Mouse (Mus musculus) embryo, embryonic 9.5 days (tissue): Measurements from ENCODE around the gene Dhx36.

Experiments used
- DNase-seq: peaks from one replicate; pipeline ENCODE4 v3.0.0-alpha.2; 2017; ENCODE audit errors: extremely low spot score

Gene Dhx36

GRCm38 (mm10) chr3:62506488-62507205 lies at the start of gene Dhx36:
TSS of gene Dhx36 (minus strand) at chr3:62507004.
- peak; percentile 93 for DNase-seq

DNA sequence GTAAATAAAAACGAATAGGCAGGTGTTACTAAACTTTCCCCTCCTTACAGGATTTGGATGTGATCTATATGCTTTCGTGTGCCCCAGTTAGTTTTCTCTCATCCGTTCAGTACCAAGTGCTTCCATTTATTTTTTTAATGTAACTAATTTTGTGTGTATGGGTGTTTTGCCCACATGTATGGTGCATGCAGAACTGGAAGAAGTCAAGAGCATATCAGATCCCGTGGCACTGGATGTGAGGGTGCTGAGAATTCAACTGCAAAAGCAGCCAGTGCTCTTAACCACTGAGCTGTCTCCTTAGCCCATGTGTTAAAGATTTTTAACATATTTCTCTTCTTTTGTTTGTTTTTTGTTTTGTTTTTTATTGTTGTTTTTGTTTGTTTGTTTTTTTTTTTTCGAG lies 20.8 kb upstream of the Dhx36 start:
- DNase-seq = no peak

GRCm38 (mm10) chr3:62527160-62527559 lies 20.4 kb upstream of the Dhx36 start:
- no peak for DNase-seq

- no peak for DNase-seq
Observed at GRCm38 (mm10) chr3:62507206-62507647, 423 bp upstream of the Dhx36 start.

GRCm38 (mm10) chr3:62505166-62505900 lies 1.5 kb downstream of the Dhx36 start:
- no peak for DNase-seq

- DNase-seq = no peak
Observed at GRCm38 (mm10) chr3:62499327-62499726, 7.5 kb downstream of the Dhx36 start.

- no peak for DNase-seq
Observed at GRCm38 (mm10) chr3:62492568-62492967, 14.2 kb downstream of the Dhx36 start.

GRCm38 (mm10) chr3:62484340-62484739 lies 22.5 kb downstream of the Dhx36 start:
- no peak for DNase-seq

GRCm38 (mm10) chr3:62470179-62470578 lies 36.6 kb downstream of the Dhx36 start:
- DNase-seq = no peak

GRCm38 (mm10) chr3:62464276-62464675 lies 42.5 kb downstream of the Dhx36 start:
- no peak for DNase-seq

GRCm38 (mm10) chr3:62459483-62459882 lies 47.3 kb downstream of the Dhx36 start:
- no peak for DNase-seq

DNA sequence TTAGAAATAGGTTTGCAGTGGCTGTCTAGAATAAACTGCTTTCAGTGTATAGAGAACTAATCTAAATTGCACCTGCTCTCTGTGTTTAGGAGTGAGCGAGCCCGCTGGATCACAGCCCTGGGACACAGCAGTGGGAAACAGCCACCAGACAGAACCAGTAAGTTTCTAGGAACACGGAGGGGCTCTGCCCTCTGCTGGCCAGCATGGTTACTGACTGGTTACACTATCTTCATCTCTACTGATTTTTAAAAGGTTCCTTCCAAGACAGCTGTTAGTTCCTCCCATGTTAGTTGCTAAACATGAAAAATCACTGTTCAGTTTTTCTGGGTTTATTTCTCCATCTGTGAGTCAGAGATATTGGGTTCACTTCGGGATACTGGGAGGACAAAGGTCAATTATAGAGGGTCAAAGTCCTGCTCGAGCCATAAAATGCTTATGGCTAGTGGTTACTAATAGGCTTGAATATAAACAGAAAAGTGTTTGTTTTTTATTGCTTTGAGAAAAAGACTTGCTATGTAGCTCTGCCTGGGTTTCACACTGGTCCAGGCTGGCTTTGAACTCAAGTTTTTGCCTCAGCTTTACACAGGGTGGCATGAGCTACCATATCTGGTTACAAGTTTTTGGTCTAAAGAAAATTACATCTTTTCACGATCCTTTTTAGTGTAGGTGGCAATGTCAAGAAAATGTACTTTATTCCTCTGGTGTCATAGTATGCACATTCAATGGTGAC lies 48.4 kb downstream of the Dhx36 start:
- peak; percentile 53 for DNase-seq

- no peak for DNase-seq
Observed at GRCm38 (mm10) chr3:62455854-62456253, 51.0 kb downstream of the Dhx36 start.

- no peak for DNase-seq
Observed at GRCm38 (mm10) chr3:62454096-62454495, 52.7 kb downstream of the Dhx36 start.

- DNase-seq = no peak
Observed at GRCm38 (mm10) chr3:62452961-62453360, 53.8 kb downstream of the Dhx36 start.

DNA sequence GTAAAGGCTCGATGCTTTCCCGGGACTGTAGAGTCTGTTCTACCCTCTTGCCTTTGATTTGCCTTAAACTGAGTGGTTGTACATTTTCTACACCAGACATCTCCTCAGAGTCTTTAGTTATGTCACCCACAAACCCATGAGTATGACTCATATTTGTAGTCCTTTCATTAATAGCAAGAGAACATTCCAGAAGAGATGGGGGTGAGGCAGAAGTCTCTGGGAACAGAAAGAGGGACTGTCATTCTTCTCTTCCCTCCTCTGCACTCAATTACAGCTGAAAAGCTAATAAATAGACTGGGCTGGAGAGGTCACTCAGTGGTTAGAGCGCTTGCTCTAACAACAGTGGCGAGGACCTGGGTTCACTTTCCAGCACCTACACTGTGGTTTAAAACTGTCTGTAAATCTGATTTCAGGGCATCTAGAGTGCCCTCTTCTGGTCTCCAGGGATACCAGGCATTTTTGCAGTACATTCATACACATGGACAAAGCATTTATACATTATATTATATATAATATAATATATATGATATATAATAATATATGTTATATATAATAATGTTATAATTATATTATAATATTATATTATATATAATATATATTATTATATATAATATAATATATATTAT lies 56.8 kb downstream of the Dhx36 start:
- DNase-seq = no peak

GRCm38 (mm10) chr3:62447151-62447550 lies 59.7 kb downstream of the Dhx36 start:
- DNase-seq = no peak

DNA sequence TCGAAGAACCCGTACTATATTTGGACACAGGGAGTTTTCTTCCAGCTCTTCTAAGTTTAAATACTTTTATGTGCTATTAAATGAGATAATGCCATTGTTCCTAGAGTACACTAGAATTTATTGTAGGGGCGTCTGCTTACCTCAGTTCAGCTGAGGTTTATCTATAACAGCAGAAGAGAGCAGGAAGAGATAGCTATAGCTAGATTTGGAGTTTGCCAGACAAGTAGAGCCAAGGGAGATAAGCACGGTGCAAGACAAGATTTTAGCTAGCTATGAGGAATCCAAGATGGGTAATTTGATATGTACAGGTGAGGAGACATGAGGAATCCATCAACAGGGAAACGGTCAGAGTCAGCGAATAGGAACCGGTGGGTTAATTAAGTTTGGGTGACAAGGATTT lies 60.5 kb downstream of the Dhx36 start:
- no peak for DNase-seq

GRCm38 (mm10) chr3:62443582-62444194 lies 63.1 kb downstream of the Dhx36 start:
- no peak for DNase-seq

DNA sequence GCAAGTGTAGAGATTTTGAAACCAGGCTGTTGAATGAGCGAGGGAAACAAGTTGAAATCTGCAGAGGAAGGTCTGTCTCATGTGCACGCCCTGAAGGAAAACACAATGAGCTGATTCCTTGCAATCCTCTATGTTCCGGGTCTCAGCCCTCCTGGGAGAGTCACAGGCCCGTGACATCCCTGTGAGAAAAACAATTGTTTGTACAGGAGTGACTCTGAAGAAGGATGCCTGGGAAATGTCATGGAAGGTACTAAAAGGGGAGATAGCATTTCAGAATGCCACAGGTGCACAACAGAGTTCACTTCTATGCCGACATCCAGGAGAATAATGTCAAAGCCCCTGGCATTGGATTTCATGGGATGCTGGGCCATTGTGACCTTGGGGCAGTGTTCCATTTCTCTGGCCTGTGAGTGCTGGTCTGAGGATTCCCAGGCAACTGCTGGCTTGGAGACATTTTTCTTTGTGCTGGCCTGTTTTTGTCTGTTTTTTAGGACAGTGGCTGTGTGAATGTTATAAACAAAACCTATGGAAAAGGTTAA lies 66.3 kb downstream of the Dhx36 start:
- no peak for DNase-seq

DNA sequence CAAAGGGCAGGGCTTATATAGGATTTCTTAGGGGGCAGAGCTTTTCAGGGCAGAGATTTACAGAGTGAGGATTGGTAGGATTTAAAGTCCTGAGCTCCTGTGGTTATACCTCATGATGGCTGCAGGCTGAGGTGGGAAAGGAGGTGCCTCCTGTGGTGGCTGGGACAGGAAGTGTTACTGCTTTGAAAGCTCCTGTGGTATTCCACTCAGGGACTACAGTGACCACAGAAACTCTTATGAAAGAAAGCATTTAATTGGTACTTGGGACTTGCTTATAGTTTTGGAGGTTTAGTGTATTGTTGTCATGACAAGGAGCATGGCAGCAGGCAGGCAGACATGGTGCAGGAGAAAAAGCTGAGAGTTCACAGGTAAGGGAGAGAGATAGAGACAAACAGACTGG lies 70.9 kb downstream of the Dhx36 start:
- no peak for DNase-seq
